Mouse (Mus musculus) megakaryocyte, embryonic 14.5 days (primary cell): ENCODE results near the gene Fam19a5. TPM values are rescaled to one million over a fixed set of nuclear protein-coding genes. Genes with fewer than 3 reads are reported as not detected.

Experiments
- H3K27me3 ChIP-seq: replicated peaks from 2 replicates; pipeline ENCODE3; 2012; ENCODE audit warnings: inconsistent platforms
- H3K36me3 ChIP-seq: replicated peaks from 2 replicates; pipeline ENCODE3; 2012; ENCODE audit warnings: low read length, inconsistent platforms, mixed read lengths
- H3K4me1 ChIP-seq: 2 replicates; pipeline ENCODE4 v1.6.1; 2012; ENCODE audit warnings: inconsistent platforms
- H3K4me3 ChIP-seq: replicated peaks from 2 replicates; pipeline ENCODE3; 2012; ENCODE audit warnings: moderate library complexity, mild to moderate bottlenecking, inconsistent platforms
- H3K9me3 ChIP-seq: 2 replicates; pipeline ENCODE4 v1.6.1; 2012; ENCODE audit warnings: inconsistent platforms
- FLI1 ChIP-seq: IDR thresholded peaks from 2 replicates; pipeline ENCODE4 v1.6.1; 2012; ENCODE audit warnings: low read length, inconsistent platforms, mixed read lengths
- GATA1 ChIP-seq: IDR thresholded peaks from 3 replicates; pipeline ENCODE4 v1.6.1; 2012; ENCODE audit warnings: mixed read lengths, low read length, inconsistent platforms, borderline replicate concordance
- polyA plus RNA-seq: library from polyadenylated mRNA; stranded (reverse); fragments of >175 nt; gene quantifications from 2 replicates; pipeline ENCODE4 v1.2.3, GENCODE M21; 2012; ENCODE audit warnings: low replicate concordance; ENCODE audit not compliant: insufficient read depth

Gene Fam19a5
- polyA plus RNA-seq, 1 experiment = 0.08 TPM

DNA sequence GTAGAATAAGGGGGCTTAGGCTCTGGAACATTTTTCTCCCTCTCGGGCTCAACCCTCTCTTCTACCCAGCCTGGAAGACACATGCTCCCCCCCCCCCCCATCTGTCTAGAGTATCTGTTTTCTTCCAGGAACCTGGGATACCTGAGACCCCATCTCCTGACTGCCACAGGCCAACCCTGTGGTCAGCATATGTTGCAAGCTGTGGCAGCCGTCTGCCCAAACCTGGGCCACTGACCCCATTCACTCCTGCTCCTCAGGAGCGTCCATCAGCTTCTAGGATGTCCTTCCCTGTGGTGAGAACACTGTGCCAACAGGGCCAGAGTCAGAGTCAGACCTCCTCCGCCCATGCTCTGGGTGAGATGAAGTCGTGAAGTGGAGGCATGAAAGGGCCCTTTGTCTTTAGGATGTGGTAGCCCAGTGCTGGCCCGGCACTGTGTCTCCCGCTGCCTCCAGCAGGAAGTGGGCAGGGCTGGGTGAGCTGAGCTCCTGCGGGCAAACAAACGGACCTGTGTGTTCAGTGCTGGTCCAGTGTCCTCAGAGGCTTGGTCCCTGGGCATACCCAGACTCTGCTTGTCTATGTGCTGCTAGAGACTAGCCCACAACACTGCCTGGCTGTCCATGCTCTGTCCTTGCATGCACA, 171.1 kb downstream of the Fam19a5 start:
- Histone ChIP-seq H3K36me3 (no peaks in the 10 kb centered on the region), H3K9me3 (peaks cover 56% of the 10 kb centered on the region), H3K4me1 (no peaks in the 10 kb centered on the region), H3K4me3 (peak overlapping the region; percentile 1), H3K27me3 (no peaks in the 10 kb centered on the region)
- no peak for TF ChIP-seq FLI1

DNA sequence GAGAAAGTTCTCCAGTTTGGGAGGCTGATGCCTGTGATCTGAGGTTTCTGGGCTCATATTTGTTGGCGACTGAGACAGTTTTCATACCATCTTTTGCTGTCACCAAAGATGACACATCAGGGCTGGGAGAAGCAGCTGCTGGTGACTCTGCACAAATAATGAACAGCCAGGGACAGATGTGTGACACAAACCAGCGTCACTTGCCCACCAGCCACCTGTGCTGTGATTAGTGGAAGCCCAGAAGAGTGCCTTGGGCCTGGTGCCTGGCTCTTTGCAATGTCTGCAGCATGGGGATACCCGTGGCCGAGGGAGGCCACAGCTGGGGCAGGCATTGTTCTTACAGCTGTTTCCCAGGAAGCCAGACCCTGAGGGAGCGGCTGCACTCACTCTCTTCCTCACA, 173.0 kb downstream of the Fam19a5 start:
- peaks cover 54% of the 10 kb centered on the region for H3K9me3 ChIP-seq
- TF ChIP-seq GATA1 = no peak
- TF ChIP-seq FLI1 = no peak
- H3K4me3 ChIP-seq = no peak overlapping the region

DNA sequence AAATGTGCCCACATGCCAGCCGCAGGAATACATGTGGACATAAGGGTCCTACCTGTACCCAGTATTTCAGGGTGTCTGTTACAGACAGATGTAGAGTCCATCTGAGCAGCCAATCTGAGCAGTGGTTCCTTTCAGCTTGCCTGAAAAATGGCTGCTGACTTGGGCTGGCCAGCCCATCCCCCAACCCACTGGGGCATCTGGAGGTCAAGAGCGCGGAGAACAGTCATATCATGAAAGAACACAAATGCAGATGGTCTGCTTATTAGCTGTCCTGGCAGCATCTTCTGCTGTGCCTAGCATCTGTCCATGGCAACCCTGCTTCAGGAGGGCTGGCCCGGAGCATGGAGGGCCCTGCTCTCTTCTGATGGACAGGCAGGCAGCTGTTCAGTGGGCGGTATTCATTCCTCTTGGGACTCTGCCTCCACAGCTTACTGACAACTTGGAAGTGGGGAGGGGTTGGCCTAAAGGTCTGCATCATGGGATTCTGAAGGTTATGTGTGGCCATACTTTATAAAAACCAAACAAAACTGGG, 179.4 kb downstream of the Fam19a5 start:
- Histone ChIP-seq H3K4me3 (no peak overlapping the region), H3K36me3 (no peaks in the 10 kb centered on the region), H3K27me3 (no peaks in the 10 kb centered on the region), H3K9me3 (peaks cover 88% of the 10 kb centered on the region), H3K4me1 (no peaks in the 10 kb centered on the region)
- TF ChIP-seq FLI1 (no peak), GATA1 (no peak)

More for the DNA sequence above, 173.0 kb downstream of the Fam19a5 start:
- Histone ChIP-seq H3K4me1 (no peaks in the 10 kb centered on the region), H3K27me3 (no peaks in the 10 kb centered on the region), H3K36me3 (no peaks in the 10 kb centered on the region)

DNA sequence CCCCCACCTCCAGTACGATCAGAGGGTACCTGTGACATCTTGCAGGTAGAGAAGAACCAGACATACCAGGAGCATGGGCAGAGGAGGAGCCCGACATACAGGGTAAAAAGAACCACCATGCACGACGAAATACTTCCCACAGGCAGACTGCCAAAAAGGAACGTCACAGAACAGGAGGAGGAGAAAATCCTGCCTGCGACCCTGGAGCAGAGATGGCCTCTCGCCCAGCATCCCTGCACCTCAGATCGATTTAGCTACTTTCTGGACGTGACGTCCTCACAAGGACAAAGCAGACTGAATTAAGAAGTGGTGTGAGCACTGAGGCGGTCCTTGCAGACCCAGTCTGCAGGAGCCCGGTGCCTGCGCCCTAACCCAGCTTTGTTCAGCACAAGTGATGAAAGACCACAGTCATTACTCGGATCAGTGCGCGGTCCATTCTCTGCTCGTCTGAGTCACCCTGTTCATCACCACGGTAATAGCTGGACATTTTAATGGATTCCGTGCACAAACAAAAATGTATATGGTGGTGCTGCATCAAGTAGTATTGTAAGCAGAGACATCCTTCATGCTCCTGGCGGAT, 182.6 kb downstream of the Fam19a5 start:
- no peaks in the 10 kb centered on the region for H3K4me1 ChIP-seq
- H3K36me3 ChIP-seq = no peaks in the 10 kb centered on the region
- no peaks in the 10 kb centered on the region for H3K27me3 ChIP-seq
- H3K4me3 ChIP-seq = no peak overlapping the region
- no peak for TF ChIP-seq GATA1
- no peak for TF ChIP-seq FLI1
- H3K9me3 ChIP-seq = peaks cover 84% of the 10 kb centered on the region

DNA sequence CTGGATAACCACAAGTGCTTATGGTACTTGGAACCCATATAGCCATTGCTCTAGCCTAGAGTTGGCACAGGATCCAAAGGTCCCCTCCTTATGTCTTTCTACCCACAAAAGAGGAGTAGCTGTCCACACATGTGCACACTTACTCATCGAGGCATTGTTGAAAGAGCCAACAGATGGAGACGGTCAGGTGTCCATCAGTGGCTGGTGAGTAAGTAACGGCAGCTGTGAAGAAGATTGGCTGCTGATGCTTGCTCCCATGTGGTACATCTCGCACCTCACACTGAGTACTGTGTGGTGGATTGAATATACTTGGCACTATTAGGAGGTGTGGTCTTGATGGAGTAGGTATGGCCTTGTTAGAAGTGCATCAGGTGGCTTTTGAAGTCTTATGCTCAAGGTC, 192.2 kb downstream of the Fam19a5 start:
- no peak for TF ChIP-seq FLI1
- no peak for TF ChIP-seq GATA1

DNA sequence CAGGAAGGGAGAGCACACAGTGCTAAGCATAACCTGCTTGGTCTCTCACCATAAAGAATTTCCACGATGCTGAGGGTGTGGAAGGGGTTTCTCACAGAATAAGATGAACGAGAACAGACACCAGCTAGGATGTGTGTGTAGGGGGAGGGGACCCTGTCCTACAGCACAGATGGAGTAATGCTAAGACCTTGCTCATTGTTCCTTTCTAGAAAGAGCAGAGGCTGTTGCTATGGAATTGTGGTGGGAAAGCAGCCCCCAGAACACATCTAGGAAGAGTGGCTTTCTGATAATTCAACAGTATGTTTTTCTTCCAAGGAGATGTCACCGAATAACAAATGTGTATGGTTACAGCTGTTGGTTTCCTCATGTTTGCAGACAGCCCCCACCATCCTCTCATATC, 211.4 kb downstream of the Fam19a5 start:
- Histone ChIP-seq H3K4me3 (no peak overlapping the region), H3K36me3 (no peaks in the 10 kb centered on the region), H3K9me3 (peaks cover 87% of the 10 kb centered on the region), H3K4me1 (no peaks in the 10 kb centered on the region), H3K27me3 (no peaks in the 10 kb centered on the region)
- TF ChIP-seq GATA1 (no peak), FLI1 (no peak)

More for the DNA sequence above, 192.2 kb downstream of the Fam19a5 start:
- H3K4me1 ChIP-seq = no peaks in the 10 kb centered on the region
- peaks cover 72% of the 10 kb centered on the region for H3K9me3 ChIP-seq
- no peaks in the 10 kb centered on the region for H3K27me3 ChIP-seq
- peak overlapping the region; percentile 70 for H3K4me3 ChIP-seq
- no peaks in the 10 kb centered on the region for H3K36me3 ChIP-seq

DNA sequence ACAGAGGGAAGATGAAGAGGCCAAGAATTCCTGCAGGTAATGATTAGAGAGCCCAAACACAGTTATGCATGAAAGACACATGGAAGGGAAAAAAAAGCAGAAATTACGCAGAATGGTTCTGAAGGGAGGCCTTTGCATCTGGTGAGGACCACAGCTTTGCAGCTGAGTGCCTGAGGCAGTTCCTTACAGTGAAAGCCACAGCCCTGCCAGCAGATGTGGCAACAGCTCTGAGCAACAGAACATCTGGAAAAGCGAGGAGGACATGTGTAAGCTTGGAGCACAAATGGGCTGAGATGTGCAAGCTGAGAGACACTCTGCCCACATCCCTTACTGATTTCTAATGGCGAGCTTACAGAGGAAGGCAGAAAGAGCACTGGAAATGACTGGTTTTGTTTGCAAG, 221.8 kb downstream of the Fam19a5 start:
- Histone ChIP-seq H3K4me1 (no peaks in the 10 kb centered on the region), H3K36me3 (no peaks in the 10 kb centered on the region), H3K9me3 (peaks cover 49% of the 10 kb centered on the region), H3K27me3 (no peaks in the 10 kb centered on the region), H3K4me3 (no peak overlapping the region)
- TF ChIP-seq FLI1 (no peak), GATA1 (no peak)

DNA sequence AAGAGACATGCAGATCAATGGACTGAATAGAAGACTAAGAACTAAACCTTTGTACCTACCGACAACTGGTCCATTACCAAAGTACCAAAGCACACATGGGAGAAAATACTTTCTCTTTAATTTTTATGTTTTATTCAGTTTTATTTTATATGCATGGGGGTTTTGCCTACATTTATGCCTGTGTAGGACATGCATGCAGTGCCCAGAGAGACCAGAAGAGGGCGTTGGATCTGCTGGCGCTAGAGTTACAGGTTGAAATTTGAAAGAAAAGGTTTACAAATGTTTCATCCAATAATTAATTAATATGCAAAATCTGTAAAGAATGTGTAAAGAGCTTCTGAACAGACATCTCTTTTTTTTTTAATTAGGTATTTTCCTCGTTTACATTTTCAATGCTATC, 229.9 kb downstream of the Fam19a5 start:
- no peak for TF ChIP-seq FLI1
- TF ChIP-seq GATA1 = no peak
- peaks cover 16% of the 10 kb centered on the region; the same call in 1 of the 2 replicates for H3K9me3 ChIP-seq
- H3K27me3 ChIP-seq = no peaks in the 10 kb centered on the region
- no peaks in the 10 kb centered on the region for H3K36me3 ChIP-seq
- no peak overlapping the region for H3K4me3 ChIP-seq
- H3K4me1 ChIP-seq = no peaks in the 10 kb centered on the region

DNA sequence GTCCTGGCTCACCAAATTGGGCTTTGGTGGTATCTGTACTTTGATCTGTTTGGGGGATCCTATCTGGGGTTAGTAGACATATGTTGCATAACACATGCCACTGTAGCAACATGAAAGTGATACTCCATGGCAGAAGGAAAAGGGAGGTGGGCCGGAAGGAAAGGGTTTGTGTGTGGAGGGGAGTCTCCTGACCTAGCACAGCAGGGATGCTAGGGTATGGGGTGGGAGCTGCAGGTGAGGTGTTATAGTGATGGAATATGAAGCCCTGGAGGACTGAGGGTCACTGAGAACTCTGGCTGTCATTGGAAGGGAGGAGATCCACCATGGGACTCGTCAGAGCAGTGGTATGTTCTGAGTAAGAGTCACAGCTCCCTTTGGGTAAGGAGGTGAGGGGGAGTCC, 239.2 kb downstream of the Fam19a5 start:
- Histone ChIP-seq H3K27me3 (no peaks in the 10 kb centered on the region), H3K9me3 (peaks cover 48% of the 10 kb centered on the region), H3K4me1 (no peaks in the 10 kb centered on the region), H3K36me3 (no peaks in the 10 kb centered on the region), H3K4me3 (no peak overlapping the region)
- TF ChIP-seq GATA1 (no peak), FLI1 (no peak)

DNA sequence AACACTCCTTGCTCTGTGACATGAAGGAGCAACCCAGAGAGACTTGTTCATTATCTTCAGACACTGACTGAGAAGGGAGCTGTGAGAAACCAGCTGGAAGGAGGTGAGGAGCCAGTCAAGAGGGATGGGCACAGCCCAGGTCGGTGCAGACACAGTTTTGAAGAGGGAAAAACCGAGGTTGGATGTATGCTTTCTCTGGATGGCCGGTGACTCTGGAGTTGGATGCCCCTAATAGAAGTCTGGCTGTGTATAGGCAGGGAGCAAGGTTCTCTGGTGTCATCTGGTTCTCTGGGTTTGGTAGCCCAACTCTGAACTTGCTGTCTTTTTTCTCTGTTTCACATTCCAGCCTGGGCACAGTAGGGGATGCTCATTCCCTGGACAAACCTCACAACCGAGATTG, 245.6 kb downstream of the Fam19a5 start:
- Histone ChIP-seq H3K4me1 (no peaks in the 10 kb centered on the region), H3K27me3 (no peaks in the 10 kb centered on the region), H3K4me3 (no peak overlapping the region), H3K36me3 (no peaks in the 10 kb centered on the region), H3K9me3 (peaks cover 50% of the 10 kb centered on the region)
- TF ChIP-seq GATA1 (no peak), FLI1 (no peak)

DNA sequence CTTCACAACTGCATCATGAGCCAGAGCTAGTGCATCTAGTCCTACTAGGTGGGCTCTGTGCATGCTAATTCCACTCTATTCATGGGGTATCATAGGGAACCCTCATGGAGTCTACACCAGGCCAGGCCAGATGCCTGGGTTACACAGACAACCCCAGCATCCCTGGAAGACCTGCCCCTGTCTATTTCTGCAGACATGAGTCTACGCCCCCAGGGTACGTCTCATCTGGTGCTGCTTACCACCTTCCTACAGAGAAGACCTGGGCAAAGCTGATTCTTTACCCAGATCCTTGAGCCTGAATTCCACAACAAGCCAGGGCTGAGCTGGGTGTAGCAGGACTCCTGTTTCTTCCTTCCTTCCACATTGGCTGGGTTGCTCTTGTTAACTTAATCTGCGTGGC, 249.6 kb downstream of the Fam19a5 start:
- no peaks in the 10 kb centered on the region for H3K36me3 ChIP-seq
- H3K4me3 ChIP-seq = no peak overlapping the region
- no peaks in the 10 kb centered on the region for H3K4me1 ChIP-seq
- no peaks in the 10 kb centered on the region for H3K27me3 ChIP-seq
- TF ChIP-seq GATA1 (no peak), FLI1 (no peak)
- peaks cover 64% of the 10 kb centered on the region for H3K9me3 ChIP-seq
